Mouse (Mus musculus): ENCODE measurements around the gene Gmeb1. TPM values are rescaled to one million over a fixed set of nuclear protein-coding genes. Genes with fewer than 3 reads are reported as not detected.
"Not testable (repeated sequence)": the region's sequence is repeated elsewhere in the genome, so short reads cannot be mapped to it uniquely, and the experiment has no call there.

Gmeb1 gene
- total RNA-seq, 2 experiments from 2014 or later: 21.4 to 23.4 TPM

DNA sequence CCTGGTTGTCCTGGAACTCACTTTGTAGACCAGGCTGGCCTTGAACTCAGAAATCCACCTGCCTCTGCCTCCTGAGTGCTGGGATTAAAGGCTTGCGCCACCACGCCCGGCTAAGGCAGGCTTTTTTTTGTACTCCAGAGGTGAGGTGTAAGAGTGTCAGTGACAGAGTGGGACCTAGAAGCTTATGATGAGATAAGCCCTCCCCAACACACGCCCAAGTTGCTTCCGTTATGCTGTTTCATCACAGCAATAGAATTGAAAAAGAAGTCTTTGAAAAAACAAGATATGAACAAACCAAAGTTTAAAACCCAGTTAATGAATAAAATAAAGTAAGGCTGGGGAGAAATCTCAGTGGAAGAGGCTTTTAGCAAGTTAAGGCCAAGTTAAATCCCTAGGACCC is 31.0 kb downstream of the Gmeb1 start:
- no peak for DNase-seq (ENCODE audit: low spot score in 2 of 2)

DNA sequence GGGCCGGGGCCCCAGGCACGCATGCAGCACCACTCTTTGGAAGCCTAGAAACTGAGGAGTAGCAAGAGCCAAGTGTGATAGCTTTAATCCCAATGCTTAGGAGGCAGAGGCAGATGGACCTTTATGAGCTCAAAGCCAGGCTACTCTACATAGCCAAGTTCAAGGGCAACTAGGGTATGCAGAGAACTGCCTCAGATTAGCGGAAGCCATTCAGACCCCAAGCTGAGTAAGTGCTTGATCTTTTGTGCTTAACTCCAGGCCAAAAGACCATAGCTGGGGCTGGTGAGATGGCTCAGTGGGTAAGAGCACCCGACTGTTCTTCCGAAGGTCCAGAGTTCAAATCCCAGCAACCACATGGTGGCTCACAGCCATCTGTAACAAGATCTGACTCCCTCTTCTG is 39.4 kb downstream of the Gmeb1 start:
- DNase-seq (ENCODE audit: low spot score in 2 of 2): not testable (repeated sequence)

DNA sequence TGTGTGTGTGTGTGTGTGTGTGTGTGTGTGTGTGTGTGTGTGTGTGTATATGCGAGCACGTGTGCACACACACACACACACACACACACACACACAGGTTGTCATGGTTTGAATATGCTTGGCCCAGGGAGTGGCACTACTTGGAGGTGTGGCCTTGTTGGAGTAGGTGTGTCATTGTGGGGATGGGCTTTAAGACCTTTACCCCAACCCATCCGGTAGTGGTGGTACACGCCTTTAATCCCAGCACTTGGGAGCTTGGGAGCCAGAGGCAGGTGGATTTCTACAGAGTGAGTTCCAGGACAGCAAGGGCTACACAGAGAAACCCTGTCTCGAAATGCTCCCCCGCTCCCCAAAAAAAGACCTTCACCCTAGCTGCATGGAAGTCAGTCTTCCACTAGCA is 43.0 kb downstream of the Gmeb1 start:
- DNase-seq (ENCODE audit: low spot score in 2 of 2): not testable (repeated sequence)

DNA sequence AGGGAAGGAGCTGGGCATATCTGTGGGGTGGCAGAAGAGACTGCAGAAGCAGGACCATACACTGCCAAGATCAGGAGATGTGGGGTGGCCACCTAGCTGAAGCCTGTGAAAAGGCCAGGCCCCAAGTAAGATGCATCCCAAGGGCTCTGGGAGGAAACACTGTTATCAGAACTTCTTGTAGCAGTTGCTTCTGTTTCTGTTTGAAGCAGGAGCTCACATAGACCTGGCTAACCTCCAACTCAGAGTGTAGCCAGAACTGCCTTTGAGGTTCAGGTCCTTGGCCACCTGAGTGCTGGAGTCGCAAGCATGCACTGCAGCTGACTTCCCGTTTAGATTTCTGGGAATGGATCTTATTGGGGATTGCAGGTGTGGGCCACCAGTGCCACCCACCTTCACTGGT is 43.6 kb downstream of the Gmeb1 start:
- DNase-seq (ENCODE audit: low spot score in 2 of 2): no peak

DNA sequence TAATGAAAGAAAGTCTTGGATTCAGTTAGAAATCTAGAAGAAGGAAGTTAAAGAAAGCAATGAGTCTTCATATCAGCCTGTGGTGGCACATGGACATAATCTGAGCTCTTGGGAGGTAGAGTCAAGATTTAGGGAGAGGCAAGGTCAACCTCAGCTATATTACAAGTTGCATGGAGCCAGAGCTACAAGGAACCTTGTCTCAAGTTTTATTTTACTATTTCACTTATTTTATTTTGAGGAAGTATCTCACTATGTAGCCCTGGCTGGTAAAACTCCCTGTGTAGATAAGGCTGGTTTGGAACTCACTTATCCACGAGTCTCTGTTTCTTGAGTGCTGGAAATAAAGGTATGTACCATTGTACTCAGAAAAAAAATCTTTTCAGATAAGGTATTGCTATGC is 44.8 kb downstream of the Gmeb1 start:
- DNase-seq (ENCODE audit: low spot score in 2 of 2): no peak

DNA sequence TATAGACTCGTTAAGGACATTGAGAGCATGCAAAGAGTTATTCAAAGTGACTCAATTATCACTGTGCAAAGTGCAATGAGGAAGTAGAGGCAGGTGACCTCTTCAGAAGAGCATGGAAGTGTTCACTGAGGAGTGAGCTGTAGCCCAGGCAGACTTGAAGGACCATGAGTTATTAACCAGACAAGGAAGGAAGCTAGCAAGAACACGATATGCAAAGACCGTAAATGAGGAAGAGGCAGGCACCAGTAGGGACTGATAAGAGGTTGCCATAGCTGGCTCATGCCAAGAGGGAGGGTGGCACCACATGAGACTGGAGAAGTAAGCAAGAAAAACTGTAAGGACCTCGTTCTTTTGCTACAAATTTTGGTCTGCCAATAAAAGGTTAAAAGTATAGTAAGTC is 46.6 kb downstream of the Gmeb1 start:
- no peak for DNase-seq (ENCODE audit: low spot score in 2 of 2)

DNA sequence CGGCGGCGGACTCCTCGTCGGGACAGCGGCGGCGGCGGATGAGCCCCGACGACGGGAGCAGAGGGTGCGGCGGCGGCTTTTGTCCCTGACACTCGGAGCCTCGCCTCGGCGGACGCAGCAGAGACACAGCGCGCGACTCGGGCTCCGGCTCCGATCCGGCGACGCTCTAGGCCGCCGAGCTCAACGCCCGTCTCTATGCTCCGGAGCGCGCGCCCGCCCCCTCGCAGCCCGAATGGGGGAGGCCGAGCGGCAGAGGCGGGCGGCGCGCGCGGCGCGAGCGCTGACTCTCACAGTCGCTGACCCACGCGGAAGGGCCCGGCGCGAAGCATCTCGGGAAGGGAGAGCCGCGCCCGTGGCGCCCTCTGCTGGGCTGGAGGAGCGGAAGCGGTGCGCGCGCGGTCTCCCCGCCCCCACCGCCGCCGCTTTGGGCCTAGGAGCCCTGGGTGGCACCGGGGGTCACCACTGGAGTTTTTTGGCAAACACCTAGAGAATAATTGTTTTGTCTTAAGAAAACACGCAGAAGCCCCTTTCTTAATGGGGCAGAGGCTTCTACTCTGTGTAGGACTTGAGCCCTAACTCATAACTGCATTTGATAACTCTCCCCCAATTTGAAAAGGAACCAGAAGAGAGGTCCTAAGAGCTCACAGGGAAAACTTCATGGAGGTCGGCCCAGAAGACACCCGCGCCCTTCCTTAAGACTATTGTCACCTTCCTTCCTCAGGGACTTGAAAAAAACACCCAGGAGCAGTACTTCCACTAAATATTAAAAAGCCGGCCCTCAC is 49.3 kb downstream of the Gmeb1 start, which contains the start of gene Ythdf2:
Ythdf2 (minus strand) TSS at position 351 of the 782 bp plus-strand sequence.
- peak; percentile 94 to 97 for DNase-seq (ENCODE audit: low spot score in 2 of 2)

DNA sequence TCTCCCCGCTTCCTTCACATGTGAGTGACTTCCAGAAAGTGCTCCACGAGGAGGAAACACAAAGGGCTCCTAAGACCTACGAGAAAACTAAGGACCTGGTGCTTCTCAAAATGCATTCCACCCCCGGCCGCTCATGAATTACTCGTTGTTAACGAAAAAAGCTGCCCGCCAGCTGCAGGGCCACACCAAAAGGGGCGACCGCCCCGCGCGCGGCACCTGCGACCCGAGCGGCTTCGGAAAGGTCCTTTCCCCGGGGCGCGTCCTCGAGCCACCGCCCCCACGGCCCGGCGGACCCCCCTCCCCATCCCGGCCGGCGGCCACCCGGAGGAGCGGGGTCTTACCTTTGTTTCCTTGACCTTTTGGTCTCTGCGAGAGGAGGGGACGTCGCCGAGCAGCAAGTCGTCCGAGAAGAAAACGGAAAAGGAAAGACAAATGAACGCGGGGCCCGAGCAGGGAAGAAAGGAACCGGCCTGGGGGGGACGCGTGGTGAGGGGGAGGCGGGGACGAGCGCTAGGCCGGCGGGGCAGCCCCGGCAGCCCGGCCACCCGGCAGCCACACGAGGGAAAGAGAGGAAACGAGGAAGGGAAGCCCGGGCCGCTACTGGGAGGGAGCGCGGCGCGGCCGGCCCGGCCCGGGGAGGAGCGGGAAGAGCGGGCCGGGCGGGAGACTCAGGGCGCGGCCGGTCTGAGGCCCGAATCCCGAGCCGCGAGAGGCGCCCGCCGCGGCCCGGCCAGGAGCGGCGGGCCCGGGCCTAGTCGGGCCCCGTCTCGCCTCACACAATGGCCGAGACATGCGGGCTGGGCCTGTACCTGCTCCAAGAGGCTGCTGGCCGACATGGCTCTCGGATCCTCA is 50.1 kb downstream of the Gmeb1 start:
- DNase-seq (ENCODE audit: low spot score in 2 of 2): no peak

DNA sequence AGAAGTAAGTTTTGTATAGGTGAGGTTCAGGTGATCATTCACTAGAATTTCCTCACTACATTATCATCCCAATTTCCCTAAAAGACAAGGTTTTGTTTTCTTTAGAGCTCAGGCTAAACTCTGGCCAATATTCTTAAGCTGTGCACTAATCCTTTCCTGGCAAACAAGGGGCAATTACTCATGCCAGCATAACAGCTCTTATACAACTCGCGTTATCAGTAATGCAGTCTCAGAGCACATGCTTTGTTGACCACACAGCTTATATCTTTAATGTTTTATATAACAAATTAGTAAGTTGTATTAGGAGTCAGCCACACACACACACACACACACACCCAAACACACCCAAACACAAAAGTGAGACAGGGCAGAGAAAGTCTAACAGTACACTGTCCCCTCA is 51.1 kb downstream of the Gmeb1 start:
- no peak for DNase-seq (ENCODE audit: low spot score in 2 of 2)

DNA sequence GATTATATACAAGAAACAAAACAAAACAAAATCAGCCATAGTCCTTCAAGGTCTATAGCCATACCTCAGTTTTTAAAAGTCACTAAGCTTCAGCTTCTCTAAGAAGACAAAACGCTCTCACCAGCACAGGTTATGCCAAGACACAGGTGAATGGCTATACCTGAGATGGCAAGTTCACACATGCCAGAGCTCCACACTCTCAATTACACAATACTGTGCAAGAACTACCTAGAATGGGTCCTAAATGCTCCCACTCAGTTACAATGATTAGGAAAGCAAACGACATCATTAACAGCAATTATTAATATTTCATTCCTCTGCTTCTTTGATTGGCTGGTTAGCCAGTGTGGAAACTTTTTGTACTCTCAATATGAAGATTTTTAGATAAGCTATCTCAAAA is 52.1 kb downstream of the Gmeb1 start:
- no peak for DNase-seq (ENCODE audit: low spot score in 2 of 2)

DNA sequence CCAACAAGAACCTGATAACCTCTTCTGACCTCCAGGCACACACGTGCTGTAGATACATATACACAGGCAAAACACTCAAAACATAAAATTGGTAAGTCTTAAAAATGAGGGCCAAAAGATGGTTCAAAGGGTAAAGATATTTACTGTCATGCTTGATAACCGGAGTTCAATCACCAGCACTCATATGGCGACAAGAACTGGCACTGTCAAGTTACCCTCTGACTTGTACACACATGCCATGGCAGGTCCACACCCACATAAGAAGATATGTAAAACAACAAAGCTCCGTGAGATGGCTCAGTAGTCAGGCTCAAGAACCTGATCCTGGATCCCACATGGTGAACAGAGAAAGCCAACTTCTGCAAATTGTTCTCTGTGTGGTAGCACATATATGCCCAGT is 54.1 kb downstream of the Gmeb1 start:
- no peak for DNase-seq (ENCODE audit: low spot score in 2 of 2)

DNA sequence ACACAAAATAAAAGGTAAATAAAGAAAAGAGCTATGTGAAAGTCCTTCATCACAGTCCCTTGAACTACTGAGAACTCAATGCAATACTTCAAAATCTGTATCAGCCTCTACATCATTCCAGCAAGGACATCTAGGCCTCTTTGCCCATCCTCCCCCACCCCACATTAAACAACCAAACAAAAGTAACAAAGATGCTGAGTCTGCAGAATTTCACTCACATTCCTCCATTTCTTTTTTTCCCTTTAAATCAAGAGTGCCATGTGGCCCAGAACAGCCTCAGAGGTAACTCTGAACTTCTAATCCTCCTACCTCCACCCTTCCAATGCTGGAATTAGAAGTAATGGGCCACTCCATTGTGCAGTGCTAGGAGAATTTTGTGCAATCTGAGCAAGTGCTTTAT is 62.6 kb downstream of the Gmeb1 start:
- DNase-seq (ENCODE audit: low spot score in 2 of 2): no peak

DNA sequence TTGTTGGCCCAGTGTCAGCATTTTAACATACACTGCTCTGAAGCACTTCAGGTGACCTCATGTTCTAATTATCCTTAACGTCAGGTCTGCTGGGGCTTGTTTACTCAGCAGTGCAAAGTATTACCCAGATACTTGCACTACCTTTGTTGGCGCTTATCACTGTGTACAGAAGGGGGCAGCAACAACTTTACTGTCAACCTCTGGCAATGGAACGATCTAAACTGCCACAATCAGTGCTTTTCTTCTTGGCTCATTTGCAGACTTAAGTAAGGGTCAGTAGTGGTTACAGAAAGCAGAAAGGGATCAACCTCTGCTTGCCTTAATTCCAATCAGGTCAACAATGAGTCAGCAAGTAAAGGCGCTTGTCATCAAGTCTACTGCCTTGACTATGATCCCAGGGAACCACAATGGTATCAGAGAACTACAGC is 63.1 kb downstream of the Gmeb1 start:
- no peak for DNase-seq (ENCODE audit: low spot score in 2 of 2)

DNA sequence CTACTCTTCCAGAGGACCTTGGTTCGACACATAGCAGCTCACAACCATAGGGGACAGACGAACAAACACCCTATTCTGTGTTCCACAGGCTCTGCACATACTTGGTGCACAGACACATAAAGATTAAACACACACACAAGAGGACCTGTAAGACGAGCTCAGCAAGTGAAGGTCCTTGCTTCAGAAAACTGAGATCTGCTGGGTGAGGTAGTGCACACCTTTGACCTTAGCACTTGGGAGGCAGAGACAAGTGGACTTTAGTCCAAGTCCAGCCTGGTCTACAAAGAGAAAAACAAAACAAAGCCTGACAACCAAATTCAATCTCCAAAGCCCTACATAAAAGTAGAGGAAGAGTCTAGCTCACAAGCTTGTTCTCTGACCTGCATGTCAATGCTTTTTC is 66.4 kb downstream of the Gmeb1 start:
- DNase-seq (ENCODE audit: low spot score in 2 of 2): no peak

DNA sequence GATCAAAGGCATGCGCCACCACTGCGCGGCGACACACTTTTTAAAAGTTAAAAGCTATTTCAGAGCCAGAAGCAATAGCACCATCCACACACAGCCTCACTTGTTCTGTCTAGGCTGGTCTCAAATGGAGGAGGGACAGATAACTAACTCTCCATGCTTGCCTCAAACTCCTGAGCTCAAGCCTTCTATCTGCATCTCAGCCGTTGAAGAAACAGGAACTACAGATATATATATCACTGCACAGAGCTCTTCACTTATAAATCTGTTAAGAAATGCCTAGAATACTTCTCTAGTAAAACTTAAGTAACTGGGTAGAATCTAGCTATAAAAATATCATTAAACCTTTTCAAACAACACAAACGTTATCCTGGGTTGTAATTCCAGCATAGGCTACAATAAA is 67.0 kb downstream of the Gmeb1 start:
- DNase-seq (ENCODE audit: low spot score in 2 of 2): no peak

DNA sequence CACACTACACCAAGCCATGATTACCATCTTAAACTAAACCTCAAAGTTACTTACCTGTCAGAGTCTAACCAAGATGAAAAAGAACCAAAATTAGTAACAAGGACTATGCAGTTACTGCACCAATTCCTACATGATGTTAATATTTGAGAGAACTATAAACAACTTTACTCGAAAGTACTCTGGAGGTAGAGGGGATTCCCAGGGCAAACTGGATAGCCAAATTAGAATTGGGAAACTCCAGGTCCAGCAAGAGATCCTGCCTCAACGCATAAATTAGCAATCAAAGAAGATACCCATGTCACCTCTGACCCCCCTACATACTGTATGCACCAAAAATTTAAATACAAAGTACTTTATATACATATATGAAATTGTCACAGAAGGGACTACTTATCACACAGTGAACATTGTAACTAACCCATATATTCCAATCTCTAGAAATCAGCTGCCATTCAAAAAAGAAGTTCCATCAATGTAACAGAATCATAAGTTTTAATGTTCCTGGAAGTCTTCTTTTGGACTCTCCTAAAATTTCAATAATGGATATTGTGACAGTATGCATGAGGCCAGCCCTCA is 73.5 kb downstream of the Gmeb1 start:
- no peak for DNase-seq (ENCODE audit: low spot score in 2 of 2)

DNA sequence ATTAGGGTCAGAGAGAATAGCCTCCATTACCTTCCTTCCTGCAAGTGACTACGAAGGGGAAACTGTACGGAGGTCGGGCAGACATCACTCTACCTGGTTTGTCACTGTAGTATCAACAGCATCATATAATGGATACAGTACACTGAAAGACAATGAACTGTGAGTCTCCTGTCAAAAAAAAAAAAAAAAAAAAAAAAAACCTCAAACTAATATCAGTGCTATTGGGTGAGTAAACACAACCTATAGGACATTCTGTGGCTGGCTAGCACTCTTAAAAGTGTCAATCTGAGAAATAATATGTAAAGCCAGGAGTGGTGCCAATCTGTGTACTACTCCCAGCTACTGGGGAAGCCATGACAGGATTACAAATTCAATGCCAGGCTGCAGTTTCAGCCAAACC is 78.2 kb downstream of the Gmeb1 start:
- no peak for DNase-seq (ENCODE audit: low spot score in 2 of 2)

DNA sequence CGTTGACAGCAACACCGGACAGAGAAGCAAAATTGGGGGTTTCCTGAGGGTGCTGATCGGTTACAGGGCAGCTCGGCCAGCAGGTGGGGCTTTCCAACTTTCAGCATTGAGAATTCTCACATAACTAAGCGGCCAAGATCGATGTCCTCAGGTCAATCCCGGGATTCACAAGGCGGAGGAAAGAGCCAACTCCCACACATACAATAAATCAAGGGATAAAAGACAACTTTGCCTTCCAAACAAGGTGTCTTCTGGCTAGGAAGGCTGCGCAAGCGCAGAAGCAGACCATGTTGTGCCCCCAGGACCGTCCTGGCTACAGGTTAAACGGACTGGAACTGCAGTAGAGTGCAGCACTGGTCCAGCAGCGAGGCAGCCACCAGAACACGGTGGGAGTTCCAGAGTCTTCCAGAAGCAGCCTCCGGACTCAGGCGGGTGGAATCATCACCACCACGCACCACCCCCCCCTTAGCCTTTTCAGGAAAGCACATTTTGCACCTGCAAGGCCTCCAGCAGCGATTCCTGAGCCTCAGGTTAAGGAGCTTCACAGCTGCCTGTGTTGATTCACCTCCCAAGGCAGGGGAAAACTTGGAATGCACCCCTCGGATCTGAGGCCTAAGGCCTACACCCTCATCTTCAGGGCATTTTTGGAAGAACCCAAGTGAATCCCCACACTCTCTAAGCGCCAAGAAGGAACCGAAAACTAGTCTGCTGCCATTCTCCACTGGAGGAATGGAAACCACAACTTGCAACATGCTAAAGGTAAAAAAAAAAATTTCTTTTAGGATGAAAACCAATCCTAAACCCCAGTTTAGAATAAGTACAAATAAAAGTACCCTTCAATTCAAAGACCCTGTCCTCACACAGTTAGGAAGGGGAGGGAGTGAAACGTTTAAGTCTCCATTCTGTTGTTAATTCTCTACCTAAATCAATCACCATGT is 79.4 kb downstream of the Gmeb1 start:
- DNase-seq (ENCODE audit: low spot score in 2 of 2): no peak

DNA sequence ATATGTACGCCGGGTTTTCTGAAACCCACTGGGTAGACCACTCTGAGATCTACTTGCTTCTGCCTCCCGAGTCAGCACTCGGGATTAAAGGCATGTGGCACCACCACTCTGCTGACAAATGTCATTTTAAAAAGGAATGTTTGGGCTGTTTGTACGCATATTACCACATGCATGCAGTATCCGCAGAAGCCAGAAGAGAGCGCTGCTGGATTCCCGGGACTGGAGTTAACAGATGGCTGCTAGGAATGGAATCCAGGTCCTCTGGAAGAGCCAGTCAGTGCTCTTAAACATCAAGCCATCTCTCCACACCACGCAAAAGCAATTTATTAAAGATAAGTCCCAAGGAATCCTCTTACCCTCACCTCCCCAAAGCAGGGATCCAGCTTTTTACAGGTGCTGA is 80.7 kb downstream of the Gmeb1 start:
- peak in 1 of 2 experiments; percentile 52 for DNase-seq (ENCODE audit: low spot score in 2 of 2)

DNA sequence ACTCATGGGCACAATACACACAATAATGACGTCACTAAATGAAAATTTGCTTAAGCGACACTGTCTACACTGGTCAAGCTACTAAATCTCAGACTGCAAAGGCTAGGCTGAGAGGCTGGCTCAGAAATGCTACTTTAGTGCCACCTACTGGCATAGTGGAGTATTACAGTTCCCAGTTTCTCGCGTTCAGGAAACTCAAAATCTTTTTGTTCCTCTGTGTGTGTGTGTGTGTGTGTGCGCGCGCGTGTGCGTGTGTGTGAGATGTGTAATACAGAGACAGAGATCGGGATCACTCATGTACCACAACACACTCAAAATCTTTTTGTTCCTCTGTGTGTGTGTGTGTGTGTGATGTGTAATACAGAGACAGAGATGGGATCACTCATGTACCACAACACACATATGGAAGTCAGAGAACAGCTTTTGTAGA is 82.8 kb downstream of the Gmeb1 start:
- peak; percentile 32 to 84 for DNase-seq (ENCODE audit: low spot score in 2 of 2)

DNA sequence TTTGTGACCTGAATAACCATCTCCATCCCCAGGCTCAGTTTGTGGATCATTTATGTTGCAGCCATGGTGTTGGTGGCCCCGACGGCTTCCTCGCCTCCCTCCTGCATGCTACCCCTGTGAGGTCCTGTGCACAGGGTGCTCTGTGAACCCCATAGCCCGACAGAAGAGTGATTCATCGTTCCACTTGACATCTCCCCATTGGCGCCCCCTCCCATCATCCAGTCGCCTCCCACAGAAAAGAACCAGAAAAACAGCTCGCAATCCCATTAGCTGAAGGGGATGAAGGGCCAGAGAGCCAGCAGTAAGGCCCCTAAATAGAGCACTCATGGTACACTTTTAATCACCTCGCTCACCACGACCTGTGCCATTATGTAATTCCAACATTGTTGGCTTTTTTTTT is 84.9 kb downstream of the Gmeb1 start:
- DNase-seq (ENCODE audit: low spot score in 2 of 2): no peak

Data from layer of hippocampus, adult 18-20 months (tissue).